Mouse (Mus musculus) heart, embryonic 14.5 days (tissue): ENCODE measurements around the gene Tom1l1. TPM values are rescaled to one million over a fixed set of nuclear protein-coding genes. Genes with fewer than 3 reads are reported as not detected.
"Not testable (repeated sequence)": the region's sequence is repeated elsewhere in the genome, so short reads cannot be mapped to it uniquely, and the experiment has no call there.

Experiments used
- ATAC-seq: fragments of 200-750 bp; cut with Nextera tagmentation; 2 replicates; pipeline ENCODE4 v1.8.0; 2017; ENCODE audit warnings: low read depth, moderate TSS enrichment; ENCODE audit not compliant: insufficient number of reproducible peaks, insufficient read depth, low FRiP score
- H3K27ac ChIP-seq, 2 experiments: fragments of 200-500 bp in 1 of 2; fragments of 300-500 bp in 1 of 2; sonication (generic) in 1 of 2; replicated peaks in 1 of 2; 2 replicates each; pipeline ENCODE4 v1.5.1; 2012 to 2014; ENCODE audit warnings: low read depth in 2 of 2, low read length in 2 of 2, control low read depth in 1 of 2, mild to moderate bottlenecking in 1 of 2, mixed read lengths in 1 of 2; ENCODE audit not compliant: control insufficient read depth in 1 of 2, insufficient read depth in 1 of 2
- H3K27me3 ChIP-seq: fragments of 300-500 bp; sonication (generic); 2 replicates; pipeline ENCODE4 v1.6.1; 2014; ENCODE audit warnings: mild to moderate bottlenecking, low read length, control low read depth; ENCODE audit not compliant: control insufficient read depth, insufficient read depth
- H3K36me3 ChIP-seq: fragments of 300-500 bp; sonication (generic); 2 replicates; pipeline ENCODE4 v1.6.1; 2014; ENCODE audit warnings: mild to moderate bottlenecking, control low read depth, low read length, mixed read lengths; ENCODE audit not compliant: control insufficient read depth, insufficient read depth
- H3K4me1 ChIP-seq, 2 experiments: fragments of 200-500 bp in 1 of 2; fragments of 300-500 bp in 1 of 2; sonication (generic) in 1 of 2; 2 replicates each; pipeline ENCODE4 v1.6.1; 2012 to 2014; ENCODE audit warnings: low read length in 2 of 2, control low read depth in 1 of 2, mixed read lengths in 1 of 2; ENCODE audit not compliant: control insufficient read depth in 2 of 2, insufficient read depth in 2 of 2
- H3K4me2 ChIP-seq: fragments of 300-500 bp; sonication (generic); 2 replicates; pipeline ENCODE4 v1.6.1; 2014; ENCODE audit warnings: mild to moderate bottlenecking, low read length
- H3K4me3 ChIP-seq, 2 experiments: fragments of 200-500 bp in 1 of 2; fragments of 300-500 bp in 1 of 2; sonication (generic) in 1 of 2; 2 replicates each; pipeline ENCODE4 v1.5.1; 2012 to 2014; ENCODE audit warnings: low read length in 2 of 2, mild to moderate bottlenecking in 2 of 2, control low read depth in 1 of 2, low read depth in 1 of 2, moderate library complexity in 1 of 2; ENCODE audit not compliant: control insufficient read depth in 1 of 2, insufficient read depth in 1 of 2
- H3K9ac ChIP-seq: fragments of 300-500 bp; sonication (generic); 2 replicates; pipeline ENCODE4 v1.6.1; 2014; ENCODE audit warnings: mild to moderate bottlenecking, low read length
- H3K9me3 ChIP-seq: fragments of 300-500 bp; sonication (generic); 2 replicates; pipeline ENCODE4 v1.6.1; 2016; ENCODE audit warnings: low read length, control low read depth; ENCODE audit not compliant: control insufficient read depth
- WGBS: fragments of 180-500 bp; shearing (Covaris S2); extraction: QIAGEN DNeasy Blood & Tissue Kit; methylation state at CpG from one replicate; pipeline ENCODE4 v1.1.7; 2014; 5-methylcytosine and 5-hydroxymethylcytosine counted together
- polyA plus RNA-seq: library from polyadenylated mRNA; unstranded; fragments of >200 nt; fragmentation: Nextera tagmentation; extraction: Ambion mirVana; gene quantifications from 2 replicates; pipeline ENCODE4 v1.2.1, GENCODE M21; 2014

Tom1l1 gene
- polyA plus RNA-seq, 1 experiment from 2014 or later: 36.9 TPM

GRCm38 (mm10) chr11:90707134-90707533 is 19.0 kb upstream of the Tom1l1 start:
- H3K9me3 ChIP-seq, H3K4me1 ChIP-seq, H3K4me2 ChIP-seq, H3K4me3 ChIP-seq, H3K27me3 ChIP-seq, H3K9ac ChIP-seq, H3K27ac ChIP-seq, H3K36me3 ChIP-seq, ATAC-seq: not testable (repeated sequence)
- WGBS: 89% methylated on average over 1 of the region's 1 CpGs

GRCm38 (mm10) chr11:90697480-90698240 is 9.5 kb upstream of the Tom1l1 start:
- Histone ChIP-seq H3K9ac (no peak overlapping the region), H3K27me3 (no peaks in the 10 kb centered on the region)
- 24% methylated on average over 10 of the region's 10 CpGs for WGBS

GRCm38 (mm10) chr11:90695811-90696210 is 7.6 kb upstream of the Tom1l1 start:
- no peaks in the 10 kb centered on the region for H3K9me3 ChIP-seq
- no peak for ATAC-seq

More at GRCm38 (mm10) chr11:90697480-90698240, 9.5 kb upstream of the Tom1l1 start:
- H3K4me2 ChIP-seq: peak overlapping the region; percentile 43; the same call in 1 of the 2 replicates
- no peaks in the 10 kb centered on the region for H3K9me3 ChIP-seq
- ATAC-seq: peak; percentile 47; the same call in 1 of the 2 replicates
- H3K4me3 ChIP-seq: no peak overlapping the region
- H3K27ac ChIP-seq: no peak overlapping the region
- H3K36me3 ChIP-seq: no peaks in the 10 kb centered on the region
- 0 out of 4 replicates have a peak, but pooled peaks cover 0 to 3% of the 10 kb centered on the region in 2 experiments for H3K4me1 ChIP-seq

GRCm38 (mm10) chr11:90694206-90694605 is 6.0 kb upstream of the Tom1l1 start:
- 0 out of 4 replicates have a peak, but pooled peaks cover 2 to 3% of the 10 kb centered on the region in 2 experiments for H3K4me1 ChIP-seq
- H3K4me2 ChIP-seq: no peak overlapping the region
- 77% methylated on average over 4 of the region's 4 CpGs for WGBS
- H3K9me3 ChIP-seq: no peaks in the 10 kb centered on the region
- H3K4me3 ChIP-seq: no peak overlapping the region
- H3K27ac ChIP-seq: no peak overlapping the region
- no peak for ATAC-seq
- no peak overlapping the region for H3K9ac ChIP-seq
- H3K36me3 ChIP-seq: no peaks in the 10 kb centered on the region
- H3K27me3 ChIP-seq: no peaks in the 10 kb centered on the region

More at GRCm38 (mm10) chr11:90695811-90696210, 7.6 kb upstream of the Tom1l1 start:
- Histone ChIP-seq H3K9ac (no peak overlapping the region), H3K27me3 (no peaks in the 10 kb centered on the region), H3K4me1 (0 out of 4 replicates have a peak, but pooled peaks cover 2 to 3% of the 10 kb centered on the region in 2 experiments), H3K4me2 (no peak overlapping the region), H3K27ac (no peak overlapping the region), H3K4me3 (no peak overlapping the region), H3K36me3 (no peaks in the 10 kb centered on the region)
- 45% methylated on average over 9 of the region's 9 CpGs for WGBS

- ATAC-seq: no peak
- no peak overlapping the region for H3K9ac ChIP-seq
- H3K9me3 ChIP-seq: no peaks in the 10 kb centered on the region
- no peak overlapping the region for H3K4me2 ChIP-seq
- H3K27ac ChIP-seq: no peak overlapping the region
- H3K27me3 ChIP-seq: no peaks in the 10 kb centered on the region
- H3K4me1 ChIP-seq: peaks cover 7 to 8% of the 10 kb centered on the region in 2 experiments; a peak in 3 of 4 replicates
- no peak overlapping the region for H3K4me3 ChIP-seq
- no peaks in the 10 kb centered on the region for H3K36me3 ChIP-seq
- WGBS: 75% methylated on average over 6 of the region's 6 CpGs
Observed at GRCm38 (mm10) chr11:90690361-90690760, 2.2 kb upstream of the Tom1l1 start.

- ATAC-seq: peak; percentile 15; the same call in 1 of the 2 replicates
- peaks cover 7 to 12% of the 10 kb centered on the region in 2 experiments; a peak in 3 of 4 replicates for H3K4me1 ChIP-seq
- 1% methylated on average over 17 of the region's 17 CpGs for WGBS
- H3K4me2 ChIP-seq: peak overlapping the region; percentile 91
- no peaks in the 10 kb centered on the region for H3K9me3 ChIP-seq
- peaks cover 27% of the 10 kb centered on the region for H3K36me3 ChIP-seq
- H3K9ac ChIP-seq: peak overlapping the region; percentile 86
- peak overlapping the region; percentile 76 to 81 for H3K4me3 ChIP-seq
- no peak overlapping the region for H3K27ac ChIP-seq
- no peaks in the 10 kb centered on the region for H3K27me3 ChIP-seq
Observed at GRCm38 (mm10) chr11:90687040-90687439, 1.1 kb downstream of the Tom1l1 start.

- WGBS: 69% methylated on average over 13 of the region's 13 CpGs
- ATAC-seq: 0 out of 2 replicates have a peak, but pooled peaks have one; percentile 5
- H3K9me3 ChIP-seq: no peaks in the 10 kb centered on the region
- H3K4me1 ChIP-seq: peaks cover 7 to 12% of the 10 kb centered on the region in 2 experiments; a peak in 3 of 4 replicates
- no peaks in the 10 kb centered on the region for H3K27me3 ChIP-seq
- H3K36me3 ChIP-seq: peaks cover 29% of the 10 kb centered on the region
- peak overlapping the region; percentile 86 for H3K9ac ChIP-seq
- H3K4me3 ChIP-seq: peak overlapping the region; percentile 76 to 81
- no peak overlapping the region for H3K27ac ChIP-seq
- peak overlapping the region; percentile 91 for H3K4me2 ChIP-seq
Observed at GRCm38 (mm10) chr11:90686287-90687025, 1.7 kb downstream of the Tom1l1 start.
